Mouse (Mus musculus) adrenal gland, postnatal 36 days (tissue): ENCODE results near the gene Asic5. TPM values are rescaled to one million over a fixed set of nuclear protein-coding genes. Genes with fewer than 3 reads are reported as not detected.

Source experiments
- DNase-seq, 2 experiments: peaks; one replicate each; pipeline ENCODE4 v3.0.0; 2021; ENCODE audit warnings: mixed read lengths in 1 of 2
- total RNA-seq, 2 experiments: library from RNA; stranded (reverse); gene quantifications; 2 replicates each; pipeline ENCODE4 v1.2.3; 2021

Gene Asic5
- total RNA-seq, 2 experiments from 2014 or later, result not detected

DNA sequence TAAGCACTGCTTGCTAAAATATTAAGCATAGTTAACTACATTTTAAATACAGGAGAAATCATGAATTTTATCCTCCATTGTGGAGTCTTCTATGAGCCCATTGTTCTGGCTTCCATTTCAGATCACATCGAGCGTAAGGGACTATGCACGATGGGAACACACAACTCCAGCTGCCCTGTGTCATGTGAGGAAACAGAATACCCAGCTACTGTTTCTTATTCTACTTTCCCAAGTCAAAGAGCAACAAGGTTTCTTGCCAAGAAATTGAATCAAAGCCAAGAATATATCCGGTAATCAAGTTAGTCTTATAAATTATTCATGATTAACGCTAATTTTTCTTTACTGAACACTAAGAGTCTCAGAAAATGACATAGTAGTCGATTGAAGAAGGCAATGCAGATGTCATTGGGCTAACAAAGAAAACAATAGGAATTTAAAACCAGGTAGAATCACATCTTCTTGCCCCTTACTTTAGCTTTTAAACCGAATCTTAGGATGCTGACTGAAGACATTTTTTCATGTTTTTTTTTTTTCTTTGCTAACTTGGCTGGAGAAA lies 32.1 kb downstream of the Asic5 start:
- DNase-seq, result no peak

GRCm38 (mm10) chr3:82022421-82022920 lies 40.4 kb downstream of the Asic5 start:
- no peak for DNase-seq

GRCm38 (mm10) chr3:82023065-82023464 lies 41.0 kb downstream of the Asic5 start:
- DNase-seq, result no peak

DNA sequence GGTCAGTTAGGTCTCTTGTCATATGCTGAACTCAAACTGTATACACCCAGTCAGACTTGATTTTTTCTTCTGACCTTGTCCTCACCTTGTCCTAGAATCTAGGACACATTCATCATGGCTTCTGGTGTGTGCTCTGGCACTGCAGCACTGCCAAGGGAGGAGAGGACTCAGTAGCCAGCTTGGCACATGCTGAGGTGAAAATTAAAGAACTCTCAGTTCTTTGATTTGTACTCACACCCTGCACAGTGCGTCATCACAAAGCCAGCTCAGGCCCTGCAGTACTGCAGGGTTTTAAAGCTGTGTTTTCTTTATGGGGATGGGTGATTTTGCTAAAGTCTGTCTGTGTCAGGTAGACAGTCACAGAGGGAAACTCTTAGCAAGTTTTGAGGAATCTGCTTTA lies 45.2 kb downstream of the Asic5 start:
- DNase-seq, result no peak

DNA sequence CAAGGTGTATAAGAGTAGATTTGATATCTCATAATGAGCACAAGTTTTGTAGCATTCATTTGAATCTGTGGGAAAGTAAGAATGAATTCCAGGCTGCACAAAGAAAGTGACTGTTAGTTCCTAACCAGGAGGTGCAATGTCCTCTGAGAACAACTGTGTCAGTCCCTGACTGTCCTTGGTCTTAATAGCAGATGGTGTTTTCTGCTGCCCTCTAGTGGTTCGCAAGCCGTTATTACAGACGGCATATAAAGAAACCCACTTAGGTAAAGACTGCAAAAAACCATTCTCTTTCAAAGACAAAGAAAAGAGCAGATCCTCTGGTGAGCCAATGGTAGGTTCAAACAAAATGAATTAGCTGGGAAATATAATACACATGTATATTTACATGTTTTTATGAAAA lies 47.1 kb downstream of the Asic5 start:
- DNase-seq, result peak; percentile 28 to 66

- no peak for DNase-seq
Observed at GRCm38 (mm10) chr3:82030008-82030748, 48.1 kb downstream of the Asic5 start.

DNA sequence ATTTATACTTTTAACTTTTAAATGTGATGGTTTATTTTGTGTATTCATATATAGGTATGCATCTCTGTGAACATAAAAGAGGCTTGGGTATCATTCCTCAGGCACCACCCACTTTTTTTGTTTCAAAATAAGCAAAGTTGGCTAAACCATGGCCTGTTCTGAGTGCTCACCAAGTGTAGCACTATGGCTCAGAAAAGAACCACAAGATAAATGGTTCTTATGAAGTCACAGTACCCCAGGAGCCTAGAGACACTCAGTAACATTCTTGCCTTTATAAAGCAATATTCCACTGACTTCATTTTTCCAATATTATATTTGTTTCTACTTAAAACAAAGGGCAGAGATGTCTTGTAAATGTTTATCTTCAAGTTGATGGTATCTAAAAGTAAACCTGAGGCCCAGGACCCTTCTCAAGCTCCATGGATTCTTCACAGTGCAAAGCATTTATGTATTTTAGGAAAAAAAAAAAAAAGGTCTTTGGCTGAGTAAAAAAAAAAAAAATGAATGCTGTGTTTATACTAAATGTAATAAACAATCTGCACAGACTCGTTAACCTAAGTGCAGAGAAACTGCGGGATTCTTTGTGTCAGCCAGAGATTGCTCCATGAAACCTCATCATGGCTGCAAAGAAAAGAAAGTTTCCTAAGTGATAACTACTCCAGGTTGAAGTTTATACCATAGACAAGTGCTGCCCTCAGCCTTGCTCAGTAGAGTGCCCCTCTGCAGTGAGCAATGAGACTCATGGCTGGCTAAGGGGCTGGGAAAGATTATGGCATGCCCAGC lies 54.4 kb downstream of the Asic5 start:
- DNase-seq, result no peak

- no peak for DNase-seq
Observed at GRCm38 (mm10) chr3:82043676-82044075, 61.6 kb downstream of the Asic5 start.

DNA sequence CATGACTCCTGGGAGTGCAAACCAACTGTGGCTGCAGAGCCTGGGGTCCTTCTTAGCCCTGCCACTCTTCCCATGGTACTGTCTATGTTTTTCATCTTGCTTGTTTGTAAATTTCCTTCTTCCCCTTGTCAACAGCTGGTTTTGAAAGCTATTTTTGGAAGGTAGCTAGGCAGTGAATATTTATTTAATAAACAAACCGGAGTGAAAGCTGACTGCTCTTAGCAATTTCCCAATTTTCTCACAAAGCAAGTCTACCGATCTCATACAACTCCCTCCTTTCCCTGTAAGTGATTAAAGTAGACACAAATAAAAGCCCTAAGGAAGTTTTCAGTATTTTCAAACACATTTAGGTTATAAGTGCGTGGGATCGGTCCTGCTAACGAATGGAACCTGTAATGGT lies 62.8 kb downstream of the Asic5 start:
- no peak for DNase-seq

GRCm38 (mm10) chr3:82046087-82046486 lies 64.0 kb downstream of the Asic5 start:
- no peak for DNase-seq

- peak; percentile 48 to 61 for DNase-seq
Observed at GRCm38 (mm10) chr3:82047100-82047753, 65.1 kb downstream of the Asic5 start.

GRCm38 (mm10) chr3:82048078-82048477 lies 66.0 kb downstream of the Asic5 start:
- no peak for DNase-seq

DNA sequence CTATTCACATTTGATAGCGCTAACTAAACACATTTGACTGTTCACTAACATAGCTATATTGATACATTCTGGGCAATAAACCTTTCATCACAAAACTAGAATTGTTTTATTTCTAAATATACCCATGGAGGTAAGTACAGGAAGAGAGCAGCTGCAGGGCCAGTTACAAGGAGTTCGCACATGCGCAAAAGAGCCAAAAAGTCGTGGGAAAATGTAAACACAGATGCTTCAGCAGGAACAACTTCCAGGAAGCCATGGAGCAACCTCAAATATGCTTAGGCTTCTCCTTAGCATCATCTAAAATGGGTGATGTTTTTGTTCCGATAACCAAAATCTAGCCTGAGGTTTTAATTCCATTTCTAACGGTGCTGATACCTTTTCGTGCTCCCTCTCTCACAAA lies 66.6 kb downstream of the Asic5 start:
- DNase-seq, result no peak

GRCm38 (mm10) chr3:82051468-82051867 lies 69.4 kb downstream of the Asic5 start:
- DNase-seq, result no peak

DNA sequence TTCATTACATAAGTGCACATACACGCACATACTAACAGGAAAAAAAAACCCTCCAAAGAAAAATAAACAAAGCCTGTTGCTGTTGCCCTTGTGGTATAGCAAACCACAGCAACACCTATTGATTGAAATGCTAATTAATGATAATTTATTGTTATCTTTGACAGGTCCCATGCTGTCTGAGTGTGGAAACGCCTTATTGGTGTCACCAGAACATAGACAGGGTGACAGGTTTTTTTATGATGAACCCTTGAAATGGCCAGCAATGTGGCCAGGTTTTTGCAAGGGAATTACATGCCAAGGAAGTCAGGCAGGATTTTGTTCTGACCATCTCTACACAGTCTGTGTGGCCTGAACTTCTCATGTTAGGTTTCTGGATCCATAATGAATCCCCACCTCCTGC lies 69.9 kb downstream of the Asic5 start:
- DNase-seq, result no peak

DNA sequence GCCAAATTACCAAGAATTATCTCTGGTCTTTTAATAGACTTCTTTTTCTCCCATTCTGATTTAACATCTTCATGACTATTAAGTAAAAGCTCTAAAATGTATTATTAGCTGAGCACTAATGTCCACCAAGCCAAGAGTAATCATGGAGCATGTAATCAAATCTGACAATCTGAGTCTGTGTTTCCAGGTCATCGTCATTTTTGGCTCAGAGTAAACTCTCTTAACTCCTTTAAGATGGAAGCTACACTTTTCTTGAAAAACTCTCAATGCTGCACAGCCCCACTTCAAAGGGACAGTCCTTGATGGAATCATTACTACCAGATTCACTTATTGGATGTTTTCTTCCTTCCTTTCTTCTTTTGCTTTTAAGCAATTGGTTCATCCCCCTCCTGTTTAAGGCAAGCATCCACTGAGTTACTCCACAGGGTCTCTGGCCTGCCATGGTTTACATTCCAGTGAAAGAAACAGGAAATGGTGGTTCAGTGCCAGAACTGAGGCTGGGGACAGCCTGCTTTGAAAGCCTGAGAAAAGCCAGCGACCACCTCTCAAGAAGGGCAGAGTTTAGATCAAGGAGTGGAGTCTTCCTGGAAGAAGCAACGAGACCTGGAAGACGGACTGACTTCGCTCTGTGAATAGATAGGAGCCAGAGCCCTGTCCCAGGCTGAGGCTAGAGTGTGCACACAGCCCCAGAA lies 72.3 kb downstream of the Asic5 start:
- DNase-seq, result no peak

GRCm38 (mm10) chr3:82057201-82057600 lies 75.1 kb downstream of the Asic5 start:
- DNase-seq, result no peak

DNA sequence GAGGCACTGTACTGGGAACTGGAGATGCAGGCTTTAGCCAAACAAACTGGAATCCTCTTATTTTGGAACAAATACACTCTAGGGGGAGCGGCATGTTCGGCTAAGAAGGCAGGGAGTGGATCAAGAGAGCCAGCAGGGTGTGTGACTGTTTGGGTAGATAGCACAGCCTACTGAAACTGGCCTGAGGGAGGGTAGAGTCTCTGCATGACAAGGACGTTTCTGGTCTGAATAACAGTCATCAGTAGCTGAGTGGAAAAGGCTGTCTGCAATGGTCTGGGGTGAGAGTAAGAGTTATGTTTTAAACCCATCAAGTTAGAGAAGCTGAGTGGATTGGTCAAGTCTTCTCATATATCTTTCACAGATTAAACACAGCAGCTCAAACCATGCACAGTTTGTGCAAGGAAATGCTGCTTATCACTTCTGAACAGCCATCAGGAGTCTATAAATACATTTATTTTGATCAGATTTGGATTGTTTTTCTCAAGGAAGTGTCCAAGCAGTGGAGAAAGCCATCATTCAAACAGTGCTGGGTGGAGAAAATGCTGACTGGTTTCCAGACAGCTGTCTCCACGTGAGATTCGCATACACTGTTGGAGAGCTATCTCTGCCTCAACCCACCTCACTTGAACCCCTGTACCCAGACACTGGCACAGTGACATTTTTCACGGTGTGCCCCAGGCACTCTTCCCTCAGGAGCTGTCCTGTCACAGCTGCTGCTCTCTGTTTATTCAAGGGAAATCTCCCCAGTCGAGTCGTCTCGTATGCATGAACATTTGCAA lies 79.5 kb downstream of the Asic5 start:
- DNase-seq, result no peak

DNA sequence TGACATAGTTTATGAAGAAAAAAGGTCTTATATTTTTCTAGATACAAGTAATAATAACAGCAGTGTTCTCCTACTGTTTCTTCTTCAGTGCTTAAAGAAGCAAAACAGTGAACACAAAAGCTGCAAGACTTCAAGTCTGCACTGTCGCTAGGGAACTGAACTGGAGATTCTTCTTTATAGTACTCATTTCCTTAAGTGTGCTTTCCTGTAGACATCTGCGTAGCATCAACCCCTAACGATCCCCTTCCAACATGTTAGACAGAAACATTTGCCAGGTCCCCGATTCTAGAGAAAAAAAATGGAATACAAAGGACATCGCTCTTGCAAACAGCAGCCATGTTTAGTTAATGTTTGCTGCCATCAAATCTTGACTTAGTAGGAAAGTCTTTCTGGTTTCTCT lies 85.7 kb downstream of the Asic5 start:
- no peak for DNase-seq
